Mouse (Mus musculus): Measurements from ENCODE around the gene Plxna1. TPM values are rescaled to one million over a fixed set of nuclear protein-coding genes. Genes with fewer than 3 reads are reported as not detected.

Gene Plxna1
- polyA plus RNA-seq (2014; fragmentation: Nextera tagmentation; extraction: Ambion mirVana), result 62.6 and 76.4 TPM in 2 replicates

DNA sequence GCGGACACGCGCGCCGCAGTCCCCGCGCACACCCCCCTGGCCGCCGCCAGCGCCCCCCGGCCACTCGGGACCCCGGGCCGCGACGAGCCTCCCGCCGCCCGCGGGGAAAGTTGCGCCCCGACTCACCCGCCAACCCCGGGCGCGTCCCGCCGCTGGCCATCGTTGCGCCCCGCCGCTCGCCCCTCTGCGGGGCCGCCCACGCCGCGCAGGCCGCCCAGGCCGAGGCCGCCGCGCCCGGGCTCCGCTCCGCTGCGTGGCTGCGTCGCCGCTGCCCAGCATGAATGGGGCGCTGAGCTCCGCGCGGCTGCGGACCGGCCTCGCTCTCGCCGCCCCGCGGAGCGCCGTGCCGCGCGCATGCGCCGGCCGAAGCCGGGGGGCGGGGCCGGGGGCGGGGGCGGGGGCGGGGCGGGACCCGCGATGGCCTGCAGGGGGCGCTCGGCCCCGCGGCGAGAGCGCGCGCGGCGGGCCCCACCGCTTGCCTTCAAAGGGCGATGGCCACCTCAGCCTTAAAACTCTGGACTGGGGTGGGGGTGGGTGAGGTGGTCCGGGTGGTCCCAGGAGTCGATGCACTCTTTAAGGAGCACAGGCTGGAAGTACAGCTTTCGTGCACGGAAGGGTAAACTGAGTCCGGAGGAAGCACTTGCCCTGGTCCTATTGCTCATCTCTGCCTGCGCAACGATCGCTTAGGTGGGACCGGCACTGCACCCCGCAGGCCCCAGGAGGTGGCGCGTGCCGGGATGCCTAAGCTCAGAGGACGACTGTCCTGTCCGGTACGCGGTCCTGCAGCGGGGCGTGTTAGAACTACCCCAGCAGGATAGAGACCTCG lies at the start of gene Plxna1:
Gene Plxna1 (minus strand): TSS at position 340 of the 826 bp plus-strand sequence.
- Histone ChIP-seq H3K4me2 (ENCODE audit: low read length) (peak within 1 kb of the TSS; percentile 76), H3K27me3 (ENCODE audit: control insufficient read depth, insufficient read depth, low read length) (no peaks in the 10 kb centered on the region), H3K4me1 (ENCODE audit: control insufficient read depth, insufficient read depth, low read length) (peaks cover 41% of the 10 kb centered on the region), H3K36me3 (ENCODE audit: control insufficient read depth, insufficient read depth, low read length) (no peaks in the 10 kb centered on the region), H3K27ac (replicated peaks; ENCODE audit: low read depth, low read length) (peak within 1 kb of the TSS; percentile 87), H3K9ac (replicated peaks; ENCODE audit: low read length) (peak within 1 kb of the TSS; percentile 99), H3K4me3 (replicated peaks; ENCODE audit: low read depth, low read length) (peak within 1 kb of the TSS; percentile 100), H3K9me3 (ENCODE audit: control insufficient read depth, low read length) (peaks cover 2% of the 10 kb centered on the region)
- peak; percentile 90 for DNase-seq
- ATAC-seq (ENCODE audit: low FRiP score, low TSS enrichment), result peak; percentile 84
- 1% methylated on average over 85 of the region's 110 CpGs for WGBS

GRCm38 (mm10) chr6:89409041-89409440 lies 46.6 kb upstream of the Plxna1 start:
- Histone ChIP-seq H3K9ac (replicated peaks; ENCODE audit: low read length) (no peak overlapping the region), H3K9me3 (ENCODE audit: control insufficient read depth, low read length) (no peaks in the 10 kb centered on the region), H3K36me3 (ENCODE audit: control insufficient read depth, insufficient read depth, low read length) (no peaks in the 10 kb centered on the region), H3K27ac (replicated peaks; ENCODE audit: low read depth, low read length) (no peak overlapping the region), H3K4me1 (ENCODE audit: control insufficient read depth, insufficient read depth, low read length) (0 out of 2 replicates have a peak, but pooled peaks cover 10% of the 10 kb centered on the region), H3K27me3 (ENCODE audit: control insufficient read depth, insufficient read depth, low read length) (no peaks in the 10 kb centered on the region), H3K4me3 (replicated peaks; ENCODE audit: low read depth, low read length) (no peak overlapping the region), H3K4me2 (ENCODE audit: low read length) (no peak overlapping the region)
- ATAC-seq (ENCODE audit: low FRiP score, low TSS enrichment), result no peak
- no peak for DNase-seq
- 95% methylated on average over 1 of the region's 1 CpGs for WGBS

- no peak overlapping the region for H3K27ac ChIP-seq (replicated peaks; ENCODE audit: low read depth, low read length)
- no peaks in the 10 kb centered on the region for H3K36me3 ChIP-seq (ENCODE audit: control insufficient read depth, insufficient read depth, low read length)
- no peaks in the 10 kb centered on the region for H3K27me3 ChIP-seq (ENCODE audit: control insufficient read depth, insufficient read depth, low read length)
- ATAC-seq (ENCODE audit: low FRiP score, low TSS enrichment), result no peak
- H3K9ac ChIP-seq (replicated peaks; ENCODE audit: low read length), result no peak overlapping the region
- no peak for DNase-seq
- 83% methylated on average over 5 of the region's 5 CpGs for WGBS
- H3K4me1 ChIP-seq (ENCODE audit: control insufficient read depth, insufficient read depth, low read length), result 0 out of 2 replicates have a peak, but pooled peaks cover 10% of the 10 kb centered on the region
- no peak overlapping the region for H3K4me2 ChIP-seq (ENCODE audit: low read length)
- H3K9me3 ChIP-seq (ENCODE audit: control insufficient read depth, low read length), result no peaks in the 10 kb centered on the region
- no peak overlapping the region for H3K4me3 ChIP-seq (replicated peaks; ENCODE audit: low read depth, low read length)
Observed at GRCm38 (mm10) chr6:89408259-89408658, 45.8 kb upstream of the Plxna1 start.

DNA sequence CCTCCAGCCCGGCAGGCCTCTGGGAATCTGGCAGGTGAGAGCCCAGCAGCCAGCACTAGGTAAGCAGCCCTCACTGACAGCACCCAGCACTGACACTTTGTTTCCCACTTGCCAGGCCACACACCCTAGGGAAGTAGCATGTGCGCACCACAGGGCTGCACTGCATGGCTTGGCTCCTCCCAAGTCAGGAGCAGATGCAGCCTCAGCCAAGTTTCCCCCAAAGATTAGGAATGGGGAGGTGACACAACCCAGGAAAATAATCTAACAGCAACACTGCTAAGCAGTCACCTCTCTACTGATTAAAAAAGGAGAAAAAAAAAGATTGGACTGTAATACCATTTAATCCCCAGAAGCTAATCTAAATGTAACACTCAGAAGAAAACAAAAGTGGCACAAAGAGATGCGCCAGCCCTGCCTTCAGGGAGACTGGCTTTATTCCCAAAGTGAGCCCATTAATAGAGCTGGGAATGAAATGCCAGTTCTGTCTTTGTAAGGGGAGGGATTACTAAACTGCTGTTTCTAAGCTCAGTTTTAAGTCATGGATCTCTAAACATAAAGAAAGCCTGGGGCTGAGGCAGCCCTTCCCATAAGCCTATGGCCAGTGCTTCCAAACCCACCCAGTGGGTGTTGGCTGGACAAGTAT lies 44.9 kb upstream of the Plxna1 start:
- Histone ChIP-seq H3K4me1 (ENCODE audit: control insufficient read depth, insufficient read depth, low read length) (0 out of 2 replicates have a peak, but pooled peaks cover 10% of the 10 kb centered on the region), H3K4me3 (replicated peaks; ENCODE audit: low read depth, low read length) (no peak overlapping the region), H3K9me3 (ENCODE audit: control insufficient read depth, low read length) (no peaks in the 10 kb centered on the region), H3K4me2 (ENCODE audit: low read length) (no peak overlapping the region), H3K36me3 (ENCODE audit: control insufficient read depth, insufficient read depth, low read length) (no peaks in the 10 kb centered on the region), H3K27ac (replicated peaks; ENCODE audit: low read depth, low read length) (no peak overlapping the region), H3K9ac (replicated peaks; ENCODE audit: low read length) (0 out of 2 replicates have a peak overlapping the region, but pooled peaks have one; percentile 16), H3K27me3 (ENCODE audit: control insufficient read depth, insufficient read depth, low read length) (no peaks in the 10 kb centered on the region)
- DNase-seq, result peak; percentile 45
- WGBS, result 44% methylated on average over 3 of the region's 3 CpGs
- ATAC-seq (ENCODE audit: low FRiP score, low TSS enrichment), result no peak

DNA sequence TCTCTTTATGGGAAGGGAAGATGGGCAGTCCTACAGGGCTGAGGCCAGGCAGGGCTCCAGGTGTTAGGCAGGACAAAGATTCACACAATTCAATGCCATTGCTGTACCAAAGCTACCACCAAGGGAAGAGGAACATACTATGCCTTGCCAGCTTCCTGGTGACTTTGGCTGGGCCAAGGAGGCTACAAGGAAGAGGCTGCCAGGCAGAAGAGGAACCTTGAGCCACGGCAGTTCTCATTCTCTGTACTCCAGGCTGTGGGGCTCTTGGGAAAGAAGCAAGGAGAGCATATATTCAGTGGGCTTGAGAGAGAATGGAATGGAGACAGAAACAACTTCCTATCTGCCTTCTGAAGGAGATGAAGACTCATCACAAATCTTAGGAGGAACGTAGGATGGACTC lies 42.5 kb upstream of the Plxna1 start:
- no peak for ATAC-seq (ENCODE audit: low FRiP score, low TSS enrichment)
- no peak overlapping the region for H3K4me2 ChIP-seq (ENCODE audit: low read length)

GRCm38 (mm10) chr6:89403257-89404225 lies 41.1 kb upstream of the Plxna1 start:
- ATAC-seq (ENCODE audit: low FRiP score, low TSS enrichment) (no peak), DNase-seq (no peak)

More for the DNA sequence above, 42.5 kb upstream of the Plxna1 start:
- no peak for DNase-seq
- Histone ChIP-seq H3K36me3 (ENCODE audit: control insufficient read depth, insufficient read depth, low read length) (no peaks in the 10 kb centered on the region), H3K4me1 (ENCODE audit: control insufficient read depth, insufficient read depth, low read length) (0 out of 2 replicates have a peak, but pooled peaks cover 10% of the 10 kb centered on the region), H3K4me3 (replicated peaks; ENCODE audit: low read depth, low read length) (no peak overlapping the region), H3K27ac (replicated peaks; ENCODE audit: low read depth, low read length) (no peak overlapping the region), H3K9me3 (ENCODE audit: control insufficient read depth, low read length) (no peaks in the 10 kb centered on the region), H3K27me3 (ENCODE audit: control insufficient read depth, insufficient read depth, low read length) (no peaks in the 10 kb centered on the region), H3K9ac (replicated peaks; ENCODE audit: low read length) (no peak overlapping the region)
- WGBS, result 83% methylated on average over 2 of the region's 2 CpGs

DNA sequence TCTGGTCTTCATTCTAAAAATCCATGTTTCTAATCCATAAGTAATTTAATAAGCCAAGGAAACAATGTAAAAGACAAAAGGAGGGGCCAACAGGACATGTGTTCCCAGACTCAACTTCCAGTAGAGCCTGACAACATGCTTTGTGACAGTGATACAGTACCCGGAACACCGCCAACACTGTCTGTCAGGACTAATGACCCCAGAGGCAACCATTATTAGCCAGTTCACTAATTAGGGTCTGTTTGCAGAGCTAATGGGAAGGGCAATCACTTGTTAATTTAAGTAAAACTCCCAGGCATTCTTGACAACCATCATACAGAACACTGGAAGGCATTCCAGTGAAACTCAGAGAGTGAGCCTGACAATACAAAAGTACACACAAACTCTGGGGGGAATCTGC lies 40.0 kb upstream of the Plxna1 start:
- 87% methylated on average over 2 of the region's 2 CpGs for WGBS

More at GRCm38 (mm10) chr6:89403257-89404225, 41.1 kb upstream of the Plxna1 start:
- 88% methylated on average over 2 of the region's 2 CpGs for WGBS
- no peaks in the 10 kb centered on the region for H3K27me3 ChIP-seq (ENCODE audit: control insufficient read depth, insufficient read depth, low read length)
- H3K4me2 ChIP-seq (ENCODE audit: low read length), result no peak overlapping the region
- H3K27ac ChIP-seq (replicated peaks; ENCODE audit: low read depth, low read length), result no peak overlapping the region
- 0 out of 2 replicates have a peak, but pooled peaks cover 10% of the 10 kb centered on the region for H3K4me1 ChIP-seq (ENCODE audit: control insufficient read depth, insufficient read depth, low read length)
- no peak overlapping the region for H3K4me3 ChIP-seq (replicated peaks; ENCODE audit: low read depth, low read length)
- no peak overlapping the region for H3K9ac ChIP-seq (replicated peaks; ENCODE audit: low read length)
- H3K36me3 ChIP-seq (ENCODE audit: control insufficient read depth, insufficient read depth, low read length), result no peaks in the 10 kb centered on the region
- no peaks in the 10 kb centered on the region for H3K9me3 ChIP-seq (ENCODE audit: control insufficient read depth, low read length)

GRCm38 (mm10) chr6:89399564-89399963 lies 37.1 kb upstream of the Plxna1 start:
- Histone ChIP-seq H3K4me2 (ENCODE audit: low read length) (no peak overlapping the region), H3K27ac (replicated peaks; ENCODE audit: low read depth, low read length) (no peak overlapping the region), H3K9me3 (ENCODE audit: control insufficient read depth, low read length) (no peaks in the 10 kb centered on the region), H3K9ac (replicated peaks; ENCODE audit: low read length) (no peak overlapping the region), H3K4me1 (ENCODE audit: control insufficient read depth, insufficient read depth, low read length) (no peaks in the 10 kb centered on the region), H3K4me3 (replicated peaks; ENCODE audit: low read depth, low read length) (no peak overlapping the region), H3K36me3 (ENCODE audit: control insufficient read depth, insufficient read depth, low read length) (no peaks in the 10 kb centered on the region), H3K27me3 (ENCODE audit: control insufficient read depth, insufficient read depth, low read length) (no peaks in the 10 kb centered on the region)
- 95% methylated on average over 1 of the region's 1 CpGs for WGBS
- no peak for DNase-seq
- ATAC-seq (ENCODE audit: low FRiP score, low TSS enrichment), result no peak

More for the DNA sequence above, 40.0 kb upstream of the Plxna1 start:
- no peaks in the 10 kb centered on the region for H3K9me3 ChIP-seq (ENCODE audit: control insufficient read depth, low read length)
- no peak overlapping the region for H3K4me2 ChIP-seq (ENCODE audit: low read length)
- 0 out of 2 replicates have a peak, but pooled peaks cover 5% of the 10 kb centered on the region for H3K4me1 ChIP-seq (ENCODE audit: control insufficient read depth, insufficient read depth, low read length)
- no peaks in the 10 kb centered on the region for H3K27me3 ChIP-seq (ENCODE audit: control insufficient read depth, insufficient read depth, low read length)
- H3K27ac ChIP-seq (replicated peaks; ENCODE audit: low read depth, low read length), result no peak overlapping the region
- no peak overlapping the region for H3K9ac ChIP-seq (replicated peaks; ENCODE audit: low read length)
- DNase-seq (no peak), ATAC-seq (ENCODE audit: low FRiP score, low TSS enrichment) (no peak)
- no peak overlapping the region for H3K4me3 ChIP-seq (replicated peaks; ENCODE audit: low read depth, low read length)
- H3K36me3 ChIP-seq (ENCODE audit: control insufficient read depth, insufficient read depth, low read length), result no peaks in the 10 kb centered on the region

All from midbrain, embryonic 14.5 days (tissue).